Mouse (Mus musculus) right cerebral cortex, postnatal 36 days (tissue): ENCODE results near the gene Sik3.
"Not testable (repeated sequence)": the region's sequence is repeated elsewhere in the genome, so short reads cannot be mapped to it uniquely, and the experiment has no call there.

ENCODE experiments used
- DNase-seq, 2 experiments: peaks; one replicate each; pipeline ENCODE4 v3.0.0; 2022; ENCODE audit warnings: low spot score in 2 of 2, mixed read lengths in 1 of 2

Gene Sik3

DNA sequence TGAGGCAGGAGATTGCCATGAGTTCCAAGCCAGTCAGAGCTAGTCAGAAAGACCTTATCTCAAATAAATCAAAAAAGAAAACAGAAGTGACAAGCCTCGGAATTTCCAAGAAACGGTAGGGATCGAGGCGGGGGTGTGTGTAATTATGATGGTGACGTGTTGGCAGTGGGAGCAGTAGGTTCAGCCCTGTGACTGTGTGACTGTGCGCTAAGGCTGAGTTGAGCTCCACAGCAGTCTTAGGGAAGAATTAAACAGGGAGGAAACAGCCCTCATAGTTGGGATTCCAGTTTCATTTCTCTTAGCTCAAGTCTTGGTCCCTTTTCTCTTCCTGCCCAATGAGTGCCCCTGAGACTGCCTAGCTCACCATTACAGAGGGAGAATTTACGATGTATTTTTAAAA lies 98.0 kb downstream of the Sik3 start:
- no peak for DNase-seq

DNA sequence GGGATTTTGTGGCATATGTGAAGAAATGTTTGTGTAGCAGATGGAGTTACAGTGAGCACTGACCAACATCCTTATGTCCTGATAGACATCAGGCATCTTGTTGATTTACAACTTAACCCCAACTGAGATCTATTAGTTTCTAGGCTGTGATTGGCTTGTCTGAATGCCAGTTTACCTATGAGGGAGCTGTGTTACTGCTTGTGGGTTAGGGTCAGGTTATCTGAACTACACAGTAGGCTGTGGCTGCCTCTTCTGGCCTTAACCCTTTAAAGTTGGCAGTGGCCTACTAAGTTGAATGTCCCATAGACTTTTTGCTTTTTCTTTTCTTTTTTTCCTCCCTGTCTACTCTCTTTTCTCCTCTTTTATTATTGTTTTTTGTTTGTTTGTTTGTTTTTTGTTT lies 98.7 kb downstream of the Sik3 start:
- no peak for DNase-seq

GRCm38 (mm10) chr9:46112246-46112645 lies 99.6 kb downstream of the Sik3 start:
- no peak for DNase-seq

DNA sequence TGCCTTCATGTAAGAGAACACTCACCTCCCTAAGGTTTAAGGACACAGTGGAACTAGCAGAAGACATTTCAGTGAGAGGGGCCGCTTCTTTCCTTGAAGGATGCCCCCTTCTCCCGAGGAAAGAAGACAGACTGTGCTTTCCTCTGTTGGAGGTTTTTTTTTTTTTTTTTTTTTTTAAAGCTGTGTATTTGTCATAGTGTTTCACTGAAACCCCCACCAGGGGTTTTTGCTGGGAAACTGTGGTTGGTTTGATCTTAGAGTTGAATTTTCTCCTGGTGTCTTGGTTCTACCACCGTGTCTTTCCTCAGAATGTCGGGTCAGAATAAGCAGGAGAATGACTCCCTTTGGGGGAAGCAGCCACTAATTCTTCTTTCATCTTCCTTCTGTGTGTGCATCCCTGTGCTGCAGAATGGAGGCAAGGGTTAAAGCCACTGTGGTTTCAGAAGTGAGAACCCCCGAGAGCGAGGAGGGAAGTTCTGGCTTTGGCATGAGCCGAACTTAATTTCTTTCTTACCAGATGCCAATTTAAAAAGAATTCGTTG lies 106.3 kb downstream of the Sik3 start:
- DNase-seq = no peak

DNA sequence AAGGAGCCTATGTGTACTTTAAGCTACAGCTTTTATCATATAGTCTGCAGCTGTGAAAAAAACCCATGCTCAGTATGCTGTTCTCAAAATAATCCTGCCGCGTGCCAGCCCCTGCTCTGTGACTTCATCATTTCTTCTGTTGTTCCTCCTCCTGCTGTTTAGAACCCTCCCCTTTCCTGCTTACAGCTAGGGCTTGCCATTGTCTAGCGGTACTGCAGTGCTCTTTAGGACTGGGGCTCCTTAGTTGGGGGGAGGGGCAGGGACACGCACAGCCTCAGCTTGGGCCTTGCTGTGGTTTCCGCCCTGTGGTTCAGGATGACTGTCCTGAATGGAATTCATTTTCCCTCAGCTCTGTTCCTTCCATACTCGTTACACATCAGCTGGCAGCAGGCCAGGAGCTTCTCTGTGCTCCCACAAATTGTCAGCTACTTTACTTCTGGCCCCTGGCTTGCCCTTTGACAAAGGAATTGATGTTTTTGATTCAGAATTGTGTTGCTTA lies 107.4 kb downstream of the Sik3 start:
- peak; percentile 19 to 26 for DNase-seq

DNA sequence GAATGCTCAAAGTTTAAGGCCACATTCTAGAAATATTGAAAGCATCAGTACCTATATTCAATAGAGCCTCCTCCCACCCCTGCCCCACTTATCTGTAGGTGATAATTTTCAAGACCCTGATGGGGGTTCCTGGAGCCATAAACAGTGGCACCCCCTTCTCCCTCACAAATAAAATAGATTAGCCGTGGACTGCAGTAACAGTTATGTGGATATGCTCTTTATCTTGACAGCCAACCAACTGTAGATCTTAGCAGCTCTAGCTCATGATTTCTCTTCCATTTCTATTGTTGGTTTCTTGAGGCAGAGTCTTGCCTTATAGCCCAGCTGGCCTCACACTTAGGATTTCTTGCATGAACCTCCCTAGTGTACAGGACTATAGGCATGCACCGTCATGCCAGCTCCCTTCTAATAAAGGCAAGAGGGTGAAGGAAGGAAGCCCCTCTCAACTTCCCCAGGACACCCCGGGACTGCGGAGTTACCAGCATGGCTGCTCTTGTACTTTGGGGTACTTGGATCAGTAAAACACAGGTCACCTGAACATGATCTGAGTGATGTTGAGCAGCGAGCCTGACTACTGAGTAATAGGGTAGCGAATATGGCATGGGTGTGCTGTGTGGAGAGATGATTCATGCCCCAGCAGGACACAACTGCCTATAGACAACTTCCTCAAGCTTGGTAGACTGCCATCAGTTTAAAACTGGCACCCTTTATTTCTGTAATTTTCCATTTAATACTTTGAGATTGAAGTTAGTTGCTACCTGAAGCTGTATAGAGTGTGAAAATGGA lies 108.0 kb downstream of the Sik3 start:
- DNase-seq = no peak

GRCm38 (mm10) chr9:46121486-46121885 lies 108.9 kb downstream of the Sik3 start:
- no peak for DNase-seq

DNA sequence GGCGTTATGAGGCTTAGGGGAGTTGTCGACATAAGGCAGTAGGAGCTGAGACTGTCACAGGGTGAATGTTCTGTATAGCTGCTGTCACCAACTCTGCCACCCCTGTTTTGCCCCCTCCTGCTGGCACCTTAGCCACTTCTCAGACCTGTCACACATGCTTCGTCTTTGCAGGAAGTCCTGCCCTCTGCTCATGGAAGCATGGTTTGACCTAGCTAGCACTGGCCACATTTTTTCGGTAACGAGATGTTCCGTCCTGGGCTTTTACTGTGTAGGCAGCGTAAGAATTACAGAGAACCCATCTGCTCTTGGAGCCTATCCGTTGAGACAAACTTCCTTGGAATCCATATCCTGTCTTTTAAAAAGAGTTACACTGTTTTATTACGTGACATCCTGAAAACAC lies 110.1 kb downstream of the Sik3 start:
- DNase-seq = no peak

DNA sequence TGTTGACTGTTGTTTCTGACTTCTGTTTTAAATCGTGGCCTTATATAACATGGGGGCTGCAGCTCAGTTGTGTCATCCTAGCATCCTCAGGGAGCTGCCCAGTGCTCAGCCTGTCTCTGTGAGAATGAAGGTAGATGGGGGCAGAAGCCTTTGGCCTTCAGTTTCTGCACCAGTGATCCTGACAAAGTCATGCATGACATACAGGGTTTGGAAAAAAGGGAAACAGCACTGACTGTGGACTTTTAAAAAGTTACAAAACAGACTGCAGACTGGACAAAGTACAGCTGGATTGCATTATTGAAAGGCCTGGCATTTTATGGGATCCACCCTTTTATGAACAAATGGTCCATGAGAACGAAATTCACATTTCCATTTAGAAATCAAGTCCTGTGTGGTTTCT lies 113.7 kb downstream of the Sik3 start:
- no peak for DNase-seq

DNA sequence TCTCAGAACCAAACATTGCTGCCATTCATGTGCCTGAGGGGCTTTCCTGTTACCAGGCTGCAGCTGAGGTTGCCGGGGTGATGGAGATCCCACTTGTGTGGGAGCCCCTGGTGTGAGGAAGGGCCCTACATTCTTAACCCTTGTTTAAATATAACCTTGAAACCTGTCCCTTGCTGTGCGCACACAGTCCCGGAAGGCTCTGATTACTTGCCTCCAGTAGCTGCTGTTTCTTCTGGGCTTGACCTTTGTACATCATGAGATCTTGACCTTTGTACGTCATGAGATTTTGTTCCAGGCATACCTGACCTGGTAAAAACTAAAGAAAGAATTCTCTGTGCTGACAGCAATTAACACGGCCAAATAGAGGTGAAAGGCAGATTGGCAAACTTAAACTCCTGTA lies 114.7 kb downstream of the Sik3 start:
- DNase-seq = no peak

- no peak for DNase-seq
Measured at GRCm38 (mm10) chr9:46129241-46129640, 116.6 kb downstream of the Sik3 start.

GRCm38 (mm10) chr9:46132821-46133220 lies 120.2 kb downstream of the Sik3 start:
- DNase-seq = not testable (repeated sequence)

- DNase-seq = no peak
Measured at GRCm38 (mm10) chr9:46138831-46139230, 126.2 kb downstream of the Sik3 start.

DNA sequence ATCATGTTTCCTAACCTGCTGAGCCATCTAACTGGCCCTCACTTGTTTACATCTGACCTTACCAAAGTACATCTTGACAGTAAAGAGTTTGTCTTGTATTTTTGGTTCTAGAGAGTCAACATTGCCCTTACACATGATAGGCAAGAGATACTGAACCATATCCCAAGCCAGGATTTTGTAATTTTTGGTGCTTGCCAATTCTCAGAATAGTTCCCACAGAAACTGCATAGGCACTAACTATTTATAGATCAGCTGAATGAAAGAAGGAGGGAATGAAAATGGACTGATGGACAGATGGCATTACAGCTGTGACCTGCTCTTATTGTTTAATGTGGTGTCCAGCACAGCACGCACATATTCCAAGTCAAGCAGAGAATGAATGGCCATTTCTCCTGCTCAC lies 128.2 kb downstream of the Sik3 start:
- DNase-seq = no peak

DNA sequence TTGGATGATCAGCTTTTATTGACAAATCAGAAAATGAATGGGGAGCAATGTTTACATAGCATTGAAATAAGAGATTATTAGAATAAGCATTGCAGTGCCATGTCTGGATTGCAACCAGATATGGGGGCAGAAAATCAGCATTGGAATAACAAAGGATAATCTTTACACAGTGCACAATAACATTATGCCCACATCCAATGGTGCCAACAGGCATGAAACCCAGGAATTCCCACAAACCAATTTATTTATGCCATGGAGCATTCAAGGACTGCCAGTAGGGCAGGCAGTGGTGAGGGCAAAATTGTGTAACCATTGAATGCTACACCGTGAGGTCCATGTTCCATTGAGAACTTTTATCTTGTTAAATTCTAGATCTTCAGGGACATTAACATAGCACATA lies 129.4 kb downstream of the Sik3 start:
- no peak for DNase-seq

- no peak for DNase-seq
Measured at GRCm38 (mm10) chr9:46142492-46142891, 129.9 kb downstream of the Sik3 start.

DNA sequence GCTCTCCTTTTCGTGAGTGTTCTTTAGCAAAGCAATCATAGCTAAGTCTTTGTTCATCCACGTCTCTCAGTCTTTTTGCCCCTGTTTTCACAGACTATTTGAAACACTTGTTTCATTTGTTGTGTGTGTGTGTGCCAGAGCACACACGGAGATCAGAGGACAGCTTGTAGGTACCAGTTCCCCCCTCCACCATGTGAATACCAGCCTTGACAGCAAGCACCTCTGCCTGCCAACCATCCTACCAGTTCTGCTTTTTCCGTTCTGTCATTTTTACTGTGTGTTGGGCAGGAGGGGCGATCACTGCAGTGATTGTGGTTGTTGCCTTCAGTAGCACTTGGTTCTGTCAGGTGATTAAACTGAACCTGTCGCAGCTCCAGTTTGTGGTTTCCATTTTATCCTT lies 132.4 kb downstream of the Sik3 start:
- no peak for DNase-seq

DNA sequence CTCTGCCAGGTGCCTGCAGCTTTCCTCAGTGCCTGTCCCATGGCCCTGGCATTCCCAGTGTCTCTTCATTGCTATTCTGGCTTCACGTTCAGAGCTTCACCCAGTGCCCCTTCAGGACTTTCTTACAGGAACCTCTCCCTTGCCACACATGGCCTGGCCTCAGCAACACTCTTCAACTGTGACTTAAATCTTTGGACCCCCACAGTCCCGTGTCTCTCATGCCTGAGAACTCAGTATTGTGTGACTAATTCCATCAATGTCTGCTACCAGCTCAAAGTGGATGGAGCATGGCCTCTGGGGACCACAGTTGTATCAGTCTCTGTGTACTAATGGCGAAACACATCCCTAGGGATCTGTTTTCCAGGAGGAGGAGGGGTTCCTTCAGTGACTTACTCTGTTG lies 133.8 kb downstream of the Sik3 start:
- DNase-seq = no peak

- DNase-seq = no peak
Measured at GRCm38 (mm10) chr9:46148723-46149122, 136.1 kb downstream of the Sik3 start.

GRCm38 (mm10) chr9:46149392-46149791 lies 136.8 kb downstream of the Sik3 start:
- DNase-seq = no peak

- DNase-seq = no peak
Measured at GRCm38 (mm10) chr9:46150116-46150515, 137.5 kb downstream of the Sik3 start.

DNA sequence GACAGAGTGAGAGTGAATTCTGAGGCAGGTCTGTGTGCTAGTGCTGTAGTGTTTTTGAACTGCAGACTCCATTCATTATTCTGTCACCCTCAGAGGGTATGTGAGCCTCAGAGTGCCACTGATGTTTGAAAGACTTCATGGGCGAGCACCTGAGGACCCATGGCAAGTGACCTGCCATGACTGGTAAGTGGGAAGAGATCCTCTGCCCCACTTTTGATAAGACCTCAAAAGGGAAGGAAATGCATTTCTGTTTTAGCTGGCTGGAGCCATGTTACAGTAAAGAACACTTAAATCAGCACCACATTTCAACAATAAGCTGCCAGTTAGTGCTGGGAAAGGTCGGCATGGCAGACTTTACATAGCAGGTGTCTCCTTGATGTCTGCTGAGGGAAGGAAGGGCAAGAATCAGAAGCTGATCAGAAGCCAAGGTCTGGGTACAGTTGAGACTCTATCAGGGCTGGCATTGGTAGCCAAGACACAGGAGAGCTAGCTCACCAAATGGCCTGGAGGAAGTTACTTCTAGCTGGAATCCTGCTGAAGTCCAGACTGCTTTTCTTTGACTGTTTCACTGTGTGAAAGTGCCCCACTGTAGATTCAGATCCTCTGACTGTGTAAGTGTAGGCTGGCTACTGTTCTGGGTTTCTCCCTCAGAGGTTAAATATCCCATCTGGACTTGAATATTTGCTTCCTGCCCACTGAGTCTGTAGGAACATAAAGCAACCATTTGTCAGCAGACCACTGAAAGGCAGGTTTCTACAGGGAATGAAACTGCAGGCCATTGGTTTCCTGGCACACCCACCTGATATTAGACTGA lies 138.5 kb downstream of the Sik3 start:
- DNase-seq = no peak

DNA sequence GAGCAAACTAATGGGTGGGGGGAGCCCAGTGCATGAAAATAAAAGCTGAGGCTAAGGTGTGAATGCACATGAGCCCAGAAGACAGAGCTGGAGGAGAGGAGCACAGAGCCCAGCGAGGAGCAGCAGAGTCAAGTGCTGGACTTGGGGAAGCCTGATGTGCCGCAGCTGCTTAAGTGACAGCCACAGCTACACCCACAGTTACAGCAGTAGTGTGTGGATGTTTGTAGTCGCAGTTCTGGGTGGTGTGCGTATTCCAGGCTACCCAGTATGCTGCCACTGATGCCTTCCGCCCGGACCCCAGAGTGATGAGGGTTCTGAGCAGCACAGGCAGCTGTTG lies 139.1 kb downstream of the Sik3 start:
- DNase-seq = no peak
